ENCODE assay signal across 9 mouse cellular contexts in the genomic region with DNA sequence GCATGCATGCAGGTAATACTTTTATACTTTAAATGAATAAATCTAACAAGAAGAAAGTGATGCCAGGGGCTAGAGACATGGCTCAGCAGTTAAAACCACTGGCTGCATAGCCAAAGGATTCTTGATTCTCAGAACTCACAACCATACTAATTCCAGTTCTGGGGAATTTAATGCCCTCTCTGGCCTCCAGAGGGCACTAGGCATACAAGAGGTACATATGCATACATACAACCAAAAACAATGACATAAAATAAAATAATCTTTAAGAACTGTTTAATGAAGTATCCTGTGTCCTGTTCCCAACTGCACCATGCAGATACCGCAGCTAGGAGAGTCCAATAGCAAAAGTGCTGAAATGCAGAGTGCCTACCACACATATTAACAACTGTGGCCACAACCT. TPM values are rescaled to one million over a fixed set of nuclear protein-coding genes. Genes with fewer than 3 reads are reported as not detected.
DNase-seq lines count a peak whose midpoint lies in the region; ATAC-seq and TF ChIP-seq lines count a peak whose summit lies in the region.
"Had no signal": no experiment of that assay in that cellular context is flagged by ENCODE, and none has a peak within 500 bp of the region (broad histone marks: within the 10 kb centered on the region; RNA-seq: fewer than 3 reads in every experiment).

No protein-coding gene starts in this region.

- no peak for TF ChIP-seq EP300 in MEL (IDR thresholded peaks at IDR 0.05; ENCODE audit: low read depth in 1 of 2, low read length in 2 of 2)
- no peak for TF ChIP-seq EP300 in liver, embryonic 14.5 days (IDR thresholded peaks at IDR 0.05; ENCODE audit: low read depth)

- WGBS in kidney, adult 2 months = 53% methylated on average over 1 of the region's 1 CpGs
- 80% methylated on average over 1 of the region's 1 CpGs for WGBS in kidney, embryonic 15.5 days
- WGBS in liver, embryonic 14.5 days (ENCODE audit: insufficient replicate concordance) = 48% methylated on average over 1 of the region's 1 CpGs

- H3K27ac ChIP-seq in kidney, adult 2 months (ENCODE audit: insufficient read depth, low read depth, low read length) = no peak overlapping the region
- no peak overlapping the region for H3K27ac ChIP-seq in kidney, embryonic 15.5 days
- no peak overlapping the region for H3K27ac ChIP-seq in MEL (ENCODE audit: control insufficient read depth, low read depth, low read length)
- no peak overlapping the region for H3K27ac ChIP-seq in liver, embryonic 14.5 days

- no peak overlapping the region for H3K4me2 ChIP-seq in kidney, embryonic 15.5 days
- H3K4me2 ChIP-seq in liver, embryonic 14.5 days (ENCODE audit: low read depth) = no peak overlapping the region

- no peaks in the 10 kb centered on the region for H3K36me3 ChIP-seq in kidney, adult 2 months (ENCODE audit: control insufficient read depth, insufficient read depth, low read length)
- no peaks in the 10 kb centered on the region for H3K36me3 ChIP-seq in kidney, embryonic 15.5 days
- no peaks in the 10 kb centered on the region for H3K36me3 ChIP-seq in MEL (ENCODE audit: control insufficient read depth in 1 of 2, insufficient read depth in 2 of 2, low read length in 2 of 2)
- H3K36me3 ChIP-seq in liver, embryonic 14.5 days (replicated peaks; ENCODE audit: control insufficient read depth, insufficient read depth, low read depth) = no peaks in the 10 kb centered on the region

- no peak; the same call in 1 of the 2 replicates for TF ChIP-seq RAD21 in MEL (IDR thresholded peaks at IDR 0.05; ENCODE audit: low read depth, low read length)

- H3K4me3 ChIP-seq in kidney, adult 2 months (ENCODE audit: insufficient read depth, low read depth, low read length) = no peak overlapping the region
- no peak overlapping the region for H3K4me3 ChIP-seq in kidney, embryonic 15.5 days (replicated peaks)
- no peak overlapping the region for H3K4me3 ChIP-seq in MEL (ENCODE audit: control insufficient read depth in 1 of 2, insufficient read depth in 1 of 2, low read depth in 2 of 2, low read length in 2 of 2)
- H3K4me3 ChIP-seq in liver, embryonic 14.5 days (ENCODE audit: insufficient read depth in 1 of 2, low read depth in 2 of 2, low read length in 2 of 2) = no peak overlapping the region
- H3K4me3 ChIP-seq: erythroblast, embryonic 14.5 days had no signal

- no peak for TF ChIP-seq POLR2A in kidney, adult 2 months (IDR thresholded peaks at IDR 0.05; ENCODE audit: low read depth, low read length)
- TF ChIP-seq POLR2A in MEL (IDR thresholded peaks at IDR 0.05; ENCODE audit: control insufficient read depth in 1 of 2, insufficient read depth in 1 of 2, low read depth in 1 of 2, low read length in 2 of 2, poor library complexity in 1 of 2) = no peak

- no peaks in the 10 kb centered on the region for H3K27me3 ChIP-seq in kidney, adult 2 months (replicated peaks; ENCODE audit: control insufficient read depth, insufficient read depth, low read length)
- H3K27me3 ChIP-seq in kidney, embryonic 15.5 days = no peaks in the 10 kb centered on the region
- peaks cover 0 to 1% of the 10 kb centered on the region in 2 experiments; a peak in 1 of 4 replicates for H3K27me3 ChIP-seq in MEL (ENCODE audit: control insufficient read depth in 1 of 2, insufficient read depth in 2 of 2, low read length in 2 of 2)
- H3K27me3 ChIP-seq in liver, embryonic 14.5 days (ENCODE audit: control insufficient read depth, insufficient read depth, low read length) = no peaks in the 10 kb centered on the region

- no peaks in the 10 kb centered on the region for H3K9me3 ChIP-seq in kidney, embryonic 15.5 days (replicated peaks)
- no peaks in the 10 kb centered on the region for H3K9me3 ChIP-seq in MEL (replicated peaks; ENCODE audit: insufficient read depth, low read length)
- no peaks in the 10 kb centered on the region for H3K9me3 ChIP-seq in liver, embryonic 14.5 days (ENCODE audit: control insufficient read depth, low read length)

- ATAC-seq in kidney, embryonic 15.5 days (replicated peaks; ENCODE audit: low FRiP score) = no peak
- peak; percentile 78 for ATAC-seq in common myeloid progenitor, adult 5-6 weeks (replicated peaks; ENCODE audit: low read depth, poor library complexity, severe bottlenecking)
- no peak for ATAC-seq in liver, embryonic 14.5 days (ENCODE audit: insufficient read depth)

- no peaks in the 10 kb centered on the region for H3K79me2 ChIP-seq in MEL (ENCODE audit: control insufficient read depth, insufficient read depth, low read length, poor library complexity)

- TF ChIP-seq CTCF in kidney, adult 2 months (conservative IDR thresholded peaks at IDR 0.05; ENCODE audit: insufficient read depth, insufficient read length, low read depth, low read length) = 0 out of 2 replicates have a peak, but pooled peaks have one; percentile 0
- TF ChIP-seq CTCF in MEL (IDR thresholded peaks at IDR 0.05 in 2 of 3, conservative IDR thresholded peaks at IDR 0.05 in 1 of 3; ENCODE audit: control insufficient read depth in 1 of 3, insufficient read depth in 1 of 3, low read depth in 2 of 3, low read length in 3 of 3, poor library complexity in 1 of 3, severe bottlenecking in 1 of 3) = peak in 2 of 3 experiments; percentile 41 to 42; a peak in 4 of 6 replicates
- TF ChIP-seq CTCF in liver, embryonic 14.5 days (IDR thresholded peaks at IDR 0.05; ENCODE audit: low read depth) = peak; percentile 47; the same call in 1 of the 2 replicates

- H3K4me1 ChIP-seq in kidney, adult 2 months (ENCODE audit: control insufficient read depth, insufficient read depth, low read length) = no peaks in the 10 kb centered on the region
- H3K4me1 ChIP-seq in kidney, embryonic 15.5 days = no peaks in the 10 kb centered on the region
- no peaks in the 10 kb centered on the region for H3K4me1 ChIP-seq in MEL (ENCODE audit: control insufficient read depth in 1 of 2, insufficient read depth in 2 of 2, low read length in 2 of 2)
- no peaks in the 10 kb centered on the region for H3K4me1 ChIP-seq in liver, embryonic 14.5 days (replicated peaks; ENCODE audit: control insufficient read depth in 2 of 2, insufficient read depth in 2 of 2, low read length in 1 of 2)

- H3K9ac ChIP-seq in kidney, embryonic 15.5 days = no peak overlapping the region
- no peak overlapping the region for H3K9ac ChIP-seq in MEL (ENCODE audit: control insufficient read depth, low read depth, low read length, poor library complexity, severe bottlenecking)
- no peak overlapping the region for H3K9ac ChIP-seq in liver, embryonic 14.5 days (replicated peaks)

- peak; percentile 38 to 84 for DNase-seq in adrenal gland, adult (ENCODE audit: inconsistent age in 2 of 2, low spot score in 1 of 2)
- DNase-seq in adrenal gland, postnatal 4 days (ENCODE audit: low spot score in 2 of 2) = no peak
- peak; percentile 71 for DNase-seq in kidney, adult 2 months
- peak; percentile 16 for DNase-seq in MEL (ENCODE audit: low read depth, low spot score)
- no peak for DNase-seq in liver, embryonic 14.5 days (ENCODE audit: low read depth in 3 of 3, low spot score in 3 of 3)
- DNase-seq in ovary, postnatal 10 days (ENCODE audit: low spot score) = no peak

TF ChIP-seq in MEL, 35 proteins besides CTCF, POLR2A, EP300 and RAD21:
- TF ChIP-seq POLR2AphosphoS2 (IDR thresholded peaks at IDR 0.05; ENCODE audit: low read length) (no peak), SMC3 (IDR thresholded peaks at IDR 0.05; ENCODE audit: low read depth, low read length) (peak; percentile 36)

RNA-seq across cellular contexts. Expression of gene Jam3, which starts 20.8 kb away (rescaled TPM):
- total RNA-seq in adrenal gland, postnatal 4 days (2021) = 10 to 100 TPM; 42.3 to 42.7 TPM
- polyA plus RNA-seq in kidney, adult 2 months (2012; rRNA removed) = 35.5 and 37.1 TPM in 2 replicates
- polyA plus RNA-seq in kidney, embryonic 15.5 days (2015; fragmentation: Nextera tagmentation; extraction: Ambion mirVana) = 82.3 and 83.1 TPM in 2 replicates
- not detected in 2 replicates for total RNA-seq in MEL (2012; rRNA removed)
- polyA plus RNA-seq in MEL (2012; ENCODE audit: insufficient read depth in 1 of 2, insufficient read length in 2 of 2, low read depth in 1 of 2, low replicate concordance in 2 of 2, missing spikeins in 1 of 2) = under 1 TPM in 1 of 2 experiments, not detected in 1; 0.43 TPM
- total RNA-seq in common myeloid progenitor, adult 5-6 weeks (2017) = 0.14 TPM in 1 of 2 replicates, not detected in the other
- polyA plus RNA-seq in liver, embryonic 14.5 days (2012; rRNA removed) = 1.4 and 1.7 TPM in 2 replicates
- 2.1 and 2.3 TPM in 2 replicates for polyA plus RNA-seq in liver, embryonic 14.5 days (2014; fragmentation: Nextera tagmentation; extraction: Ambion mirVana)

Comparison
In these comparisons a context has a peak if more than half of its experiments do, and no peak if none do; other contexts are left out.
1. DNase-seq: peak in adrenal gland, adult (2 of 2), kidney, adult 2 months (single experiment) and MEL (single experiment); none in adrenal gland, postnatal 4 days (0 of 2), liver, embryonic 14.5 days (0 of 3) and ovary, postnatal 10 days (single experiment).
2. RNA of gene Jam3, which starts 20.8 kb away (polyA plus RNA-seq): 82.3 to 83.1 TPM in kidney, embryonic 15.5 days and 35.5 to 37.1 TPM in kidney, adult 2 months; 1.4 to 2.3 TPM in liver, embryonic 14.5 days and 0.43 TPM in MEL; every median in the first group is over 10 times any median in the second.
3. Peak in every context shown above with its lines, with median percentiles within 50 percentile points of each other: CTCF ChIP-seq.